Mouse (Mus musculus) cortical plate, adult 2 months (tissue): ENCODE data around the gene Tppp2. TPM values are rescaled to one million over a fixed set of nuclear protein-coding genes. Genes with fewer than 3 reads are reported as not detected.

Experiments used
- H3K27ac ChIP-seq: fragments of 200-500 bp; 2 replicates; pipeline ENCODE4 v1.5.1; 2012; ENCODE audit warnings: low read length, control low read depth, inconsistent platforms; ENCODE audit not compliant: insufficient read depth
- H3K4me1 ChIP-seq: fragments of 200-500 bp; 2 replicates; pipeline ENCODE4 v1.6.1; 2011; ENCODE audit warnings: low read length; ENCODE audit not compliant: control insufficient read depth, insufficient read depth
- H3K4me3 ChIP-seq: fragments of 200-500 bp; 2 replicates; pipeline ENCODE4 v1.5.1; 2011; ENCODE audit warnings: mild to moderate bottlenecking, low read length, control low read depth; ENCODE audit not compliant: insufficient read depth
- CTCF ChIP-seq: fragments of 200-500 bp; IDR thresholded peaks from 2 replicates; pipeline ENCODE4 v1.5.1; 2011; ENCODE audit warnings: mild to moderate bottlenecking, control low read depth, low read length; ENCODE audit not compliant: insufficient read depth; ENCODE audit errors: extremely low read depth
- POLR2A ChIP-seq: fragments of 200-500 bp; IDR thresholded peaks from 2 replicates; pipeline ENCODE4 v1.6.1; 2011; ENCODE audit warnings: mild to moderate bottlenecking, low read length, control low read depth; ENCODE audit not compliant: insufficient read depth; ENCODE audit errors: extremely low read depth
- polyA plus RNA-seq: library from polyadenylated mRNA; depleted of rRNA; stranded (reverse); fragments of >200 nt; gene quantifications from 2 replicates; pipeline ENCODE4 v1.2.3, GENCODE M21; 2012

The Tppp2 gene
- polyA plus RNA-seq, 1 experiment = not detected

DNA sequence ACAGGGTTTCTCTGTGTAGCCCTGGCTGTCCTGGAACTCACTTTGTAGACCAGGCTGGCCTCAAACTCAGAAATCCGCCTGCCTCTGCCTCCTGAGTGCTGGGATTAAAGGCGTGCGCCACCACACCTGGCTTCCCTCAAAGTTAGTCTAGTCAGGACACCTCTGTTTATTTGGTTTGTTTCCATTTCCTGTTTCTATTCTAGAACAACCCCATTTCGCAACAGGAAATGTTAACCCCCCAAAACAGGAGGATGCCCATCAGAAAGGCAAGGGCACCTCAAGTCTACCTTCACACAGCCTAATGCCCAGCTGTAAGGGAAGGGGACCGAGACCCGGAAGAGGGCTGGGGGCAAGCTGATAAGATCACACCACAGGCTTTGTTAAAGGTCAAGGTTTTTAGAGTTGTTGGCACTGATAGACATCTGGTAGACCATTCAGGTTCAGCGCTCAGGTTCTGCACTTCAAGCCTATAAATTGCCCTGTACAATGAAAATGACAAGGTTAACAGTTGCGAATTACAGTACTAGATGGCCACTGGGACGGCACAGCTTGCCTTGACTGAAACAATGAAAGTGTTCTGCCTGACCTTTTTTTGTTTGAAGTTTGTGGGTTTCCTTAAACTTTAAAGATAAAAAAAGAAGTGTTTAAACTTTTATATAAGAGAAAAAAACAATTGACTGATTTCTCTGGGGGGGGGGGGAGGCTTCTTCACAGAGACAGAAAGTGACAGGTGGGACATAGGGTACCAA is 25.9 kb upstream of the Tppp2 start, which contains the start of gene Slc39a2:
TSS of gene Slc39a2 (plus strand) at position 699 of the 749 bp plus-strand sequence.
- Histone ChIP-seq H3K4me1 (no peaks in the 10 kb centered on the region), H3K4me3 (no peak within 1 kb of the TSS), H3K27ac (no peak within 1 kb of the TSS)
- no peak for TF ChIP-seq CTCF
- no peak for TF ChIP-seq POLR2A

DNA sequence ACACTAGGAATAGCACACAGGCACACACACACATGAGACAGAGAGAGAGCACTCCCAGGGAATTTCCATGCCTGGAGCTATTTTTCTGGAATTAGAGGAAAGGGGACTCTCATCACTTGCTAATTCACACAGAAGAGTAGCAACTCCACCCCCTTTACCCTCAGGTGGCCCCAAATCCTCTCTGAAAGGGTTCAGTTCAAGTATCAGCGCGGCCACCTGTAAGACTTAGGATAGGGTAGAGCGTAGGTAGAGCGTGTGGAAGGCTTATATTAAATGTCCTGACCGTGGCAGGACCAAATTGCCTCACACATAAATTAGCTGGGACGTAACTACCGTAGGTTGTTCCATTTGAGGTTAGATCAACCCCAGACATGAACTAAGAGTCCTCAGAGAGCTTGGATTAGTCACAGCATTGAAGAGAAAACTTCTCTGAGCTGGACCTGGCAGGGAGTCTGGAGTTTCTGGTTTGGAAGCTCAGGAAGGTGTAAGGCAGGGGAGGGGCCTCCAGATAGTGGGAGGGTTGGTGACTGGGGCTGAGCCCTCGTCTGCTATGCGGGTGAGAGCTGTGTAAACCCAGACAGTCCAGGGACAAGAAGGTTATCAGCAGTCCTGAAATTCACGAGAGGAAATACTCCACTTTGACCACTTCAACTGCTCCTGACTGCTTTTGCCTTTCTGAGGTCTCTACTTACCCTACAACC is 25.0 kb upstream of the Tppp2 start:
- TF ChIP-seq CTCF (no peak), POLR2A (no peak)
- Histone ChIP-seq H3K4me1 (no peaks in the 10 kb centered on the region), H3K4me3 (no peak overlapping the region), H3K27ac (no peak overlapping the region)

DNA sequence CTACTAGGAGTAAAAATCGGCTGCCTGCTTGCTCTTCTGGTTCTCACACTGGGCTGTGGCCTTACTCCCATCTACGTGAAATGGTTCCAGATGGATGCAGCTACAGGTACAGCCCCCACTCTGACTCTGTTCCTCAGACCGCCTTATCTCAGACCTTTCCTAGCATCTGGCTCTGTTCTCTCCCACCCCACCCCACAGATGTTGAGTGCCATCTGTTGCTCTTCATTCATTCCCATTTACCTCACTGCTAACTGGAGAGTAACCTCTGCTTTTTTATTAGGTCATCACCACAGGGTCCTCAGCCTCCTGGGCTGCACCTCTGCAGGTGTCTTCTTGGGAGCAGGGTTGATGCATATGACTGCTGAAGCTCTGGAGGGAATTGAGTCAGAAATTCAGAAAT is 24.4 kb upstream of the Tppp2 start:
- TF ChIP-seq POLR2A (no peak), CTCF (no peak)
- H3K4me3 ChIP-seq = no peak overlapping the region
- no peaks in the 10 kb centered on the region for H3K4me1 ChIP-seq
- H3K27ac ChIP-seq = no peak overlapping the region

DNA sequence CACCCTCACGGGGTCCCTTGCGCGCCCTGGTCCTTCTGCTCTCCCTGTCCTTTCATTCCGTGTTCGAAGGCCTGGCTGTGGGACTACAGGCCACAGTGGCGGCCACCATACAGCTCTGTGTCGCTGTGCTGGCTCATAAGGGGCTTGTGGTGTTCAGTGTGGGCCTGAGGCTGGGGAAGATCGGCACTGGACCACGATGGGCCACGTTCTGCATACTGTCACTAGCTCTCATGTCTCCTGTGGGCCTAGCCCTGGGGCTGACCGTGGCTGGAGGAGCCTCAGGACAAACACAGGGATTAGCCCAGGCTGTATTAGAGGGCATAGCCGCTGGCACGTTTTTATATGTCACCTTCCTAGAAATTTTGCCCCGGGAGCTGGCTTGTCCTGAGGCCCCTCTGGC is 23.2 kb upstream of the Tppp2 start:
- no peaks in the 10 kb centered on the region for H3K4me1 ChIP-seq
- no peak overlapping the region for H3K27ac ChIP-seq
- TF ChIP-seq POLR2A = no peak
- TF ChIP-seq CTCF = no peak
- H3K4me3 ChIP-seq = no peak overlapping the region

DNA sequence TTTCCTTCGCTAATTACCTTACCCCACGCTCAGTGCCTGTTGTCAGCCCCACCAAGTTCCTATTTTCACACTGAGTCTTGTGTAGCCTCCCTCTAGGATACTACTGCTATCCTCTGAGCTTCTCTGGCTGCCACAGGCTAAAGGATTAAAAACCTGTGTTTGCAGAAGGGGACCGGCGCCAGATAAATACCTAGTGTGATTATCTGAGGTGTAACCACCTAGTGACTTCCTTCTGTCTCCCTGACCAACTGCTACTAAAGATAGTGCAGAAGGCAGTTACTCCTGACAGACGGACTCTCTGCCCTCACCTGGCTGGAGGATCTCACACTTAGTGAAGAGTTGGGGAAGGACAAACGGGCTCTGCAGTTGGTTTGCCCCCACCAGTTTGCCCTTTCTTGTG is 22.2 kb upstream of the Tppp2 start:
- no peaks in the 10 kb centered on the region for H3K4me1 ChIP-seq
- TF ChIP-seq POLR2A (no peak), CTCF (no peak)

DNA sequence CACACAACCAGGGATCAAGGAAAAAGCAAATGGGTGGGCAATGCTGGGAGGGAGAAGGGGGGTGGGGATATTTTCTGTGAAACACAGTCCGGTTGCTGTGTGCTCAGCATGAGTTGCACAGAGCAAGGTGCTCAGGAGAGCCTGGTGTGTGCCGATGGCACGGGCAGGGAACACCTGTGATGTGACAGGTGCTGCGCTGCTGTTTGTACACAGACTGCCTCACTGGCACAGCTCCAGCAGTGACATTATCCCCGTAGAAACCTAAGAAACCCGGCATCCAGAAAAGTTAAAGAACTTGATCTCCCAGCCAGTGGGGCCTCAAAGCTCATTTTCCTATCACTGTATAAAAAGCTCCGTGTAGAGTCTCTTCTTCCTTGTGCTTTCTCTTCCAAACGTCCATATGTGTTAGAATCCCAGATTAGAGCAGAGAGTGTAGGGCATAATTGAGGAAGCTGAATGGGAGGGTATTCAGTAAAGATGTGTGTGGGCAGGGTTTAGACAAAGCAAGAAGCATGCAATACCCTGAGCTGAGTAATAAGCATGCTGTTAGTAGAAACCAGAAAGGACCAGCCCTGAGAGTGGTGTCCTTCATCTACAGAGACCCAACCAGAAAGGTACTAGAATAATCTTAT is 21.6 kb upstream of the Tppp2 start:
- no peaks in the 10 kb centered on the region for H3K4me1 ChIP-seq
- TF ChIP-seq POLR2A (no peak), CTCF (no peak)
- H3K27ac ChIP-seq = no peak overlapping the region
- no peak overlapping the region for H3K4me3 ChIP-seq

More for the DNA sequence above, 22.2 kb upstream of the Tppp2 start:
- no peak overlapping the region for H3K27ac ChIP-seq
- no peak overlapping the region for H3K4me3 ChIP-seq

DNA sequence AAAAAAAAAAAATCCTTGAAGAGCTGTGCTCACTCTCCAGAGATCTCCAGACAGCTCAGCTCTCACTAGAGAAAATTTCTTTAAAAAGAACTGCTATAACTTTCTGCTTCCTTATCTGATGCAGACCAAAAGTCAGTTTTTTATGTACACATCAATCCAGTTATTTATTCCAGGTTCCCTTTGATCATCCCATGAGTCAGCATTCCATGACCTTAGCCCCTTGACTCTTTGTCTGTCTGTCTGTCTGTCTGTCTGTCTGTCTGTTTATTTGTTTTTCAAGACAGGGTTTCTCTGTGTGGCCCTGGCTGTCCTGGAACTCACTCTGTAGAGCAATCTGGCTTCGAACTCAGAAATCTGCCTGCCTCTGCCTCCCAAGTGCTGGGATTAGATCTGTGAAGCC is 18.9 kb upstream of the Tppp2 start:
- H3K4me3 ChIP-seq = no peak overlapping the region
- H3K4me1 ChIP-seq = no peaks in the 10 kb centered on the region
- TF ChIP-seq CTCF = no peak
- no peak for TF ChIP-seq POLR2A
- H3K27ac ChIP-seq = no peak overlapping the region

DNA sequence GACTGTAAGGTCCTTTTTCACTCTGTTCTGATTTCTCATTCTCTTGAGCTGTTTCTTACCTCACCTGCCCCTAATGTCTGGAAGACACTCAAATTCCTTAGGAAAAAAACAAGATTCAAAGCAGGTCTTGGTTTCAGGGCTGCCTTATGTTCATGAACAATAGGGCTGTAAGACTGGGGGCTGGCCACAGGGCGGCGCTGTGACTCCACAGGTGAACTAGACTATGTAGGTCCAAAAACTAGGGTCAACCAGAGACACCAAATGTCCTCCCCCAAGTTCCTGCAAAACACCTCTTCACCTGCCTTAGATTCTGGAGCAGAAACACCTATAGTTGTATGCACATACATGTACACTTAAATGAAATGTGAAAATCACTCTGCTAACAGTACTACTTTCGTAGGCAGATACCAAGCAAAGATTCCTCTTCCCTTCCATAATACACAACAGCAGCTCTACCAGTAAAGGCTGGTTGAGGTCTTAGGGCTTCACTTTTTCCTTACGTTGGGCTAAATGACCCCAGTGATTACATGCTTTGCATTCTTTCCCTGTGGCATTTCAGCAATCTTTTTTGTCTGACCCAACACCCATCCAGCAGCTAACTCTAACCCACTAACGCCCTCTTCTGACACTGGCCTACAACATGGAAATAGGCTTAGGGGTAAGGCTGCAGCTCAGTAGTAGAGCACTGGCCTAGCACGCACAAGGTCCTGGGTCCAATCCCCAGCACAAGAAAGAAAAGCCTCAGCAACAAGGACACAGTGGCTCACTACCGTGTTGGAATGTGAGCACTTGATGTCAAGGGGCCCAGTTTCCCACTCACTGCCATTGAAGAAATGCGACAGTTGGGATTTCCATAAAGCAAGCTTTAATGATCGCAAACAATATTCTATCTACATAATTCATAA is 15.2 kb upstream of the Tppp2 start:
- no peak overlapping the region for H3K4me3 ChIP-seq
- peak; percentile 92 for TF ChIP-seq CTCF
- no peak for TF ChIP-seq POLR2A
- H3K27ac ChIP-seq = no peak overlapping the region
- H3K4me1 ChIP-seq = no peaks in the 10 kb centered on the region

DNA sequence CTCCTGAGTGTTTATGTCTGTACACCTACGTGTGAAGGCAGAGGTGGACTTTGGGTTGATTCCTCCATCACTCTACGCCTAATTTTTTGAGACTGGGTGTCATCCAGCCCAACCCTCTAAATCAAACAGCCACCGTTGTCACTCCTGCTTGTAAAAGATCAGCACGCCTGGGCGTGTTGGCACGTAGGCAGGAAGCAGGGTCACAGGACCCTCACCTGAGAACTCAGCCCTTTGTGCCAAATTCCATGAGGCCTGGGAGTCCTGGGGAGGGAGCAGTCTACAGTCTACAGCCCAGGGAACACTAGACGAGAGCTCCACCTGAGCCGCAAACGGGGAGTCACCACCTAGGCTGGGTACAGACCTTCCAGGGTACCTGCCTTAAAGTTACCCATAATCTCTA is 14.4 kb upstream of the Tppp2 start:
- TF ChIP-seq CTCF (no peak), POLR2A (no peak)
- no peaks in the 10 kb centered on the region for H3K4me1 ChIP-seq

More for the DNA sequence above, 14.4 kb upstream of the Tppp2 start:
- Histone ChIP-seq H3K27ac (no peak overlapping the region), H3K4me3 (no peak overlapping the region)
